Mouse (Mus musculus): ENCODE measurements around the gene Zfp13. TPM values are rescaled to one million over a fixed set of nuclear protein-coding genes. Genes with fewer than 3 reads are reported as not detected.

Gene Zfp13
- polyA plus RNA-seq, 1 experiment from 2014 or later: 3.4 TPM

DNA sequence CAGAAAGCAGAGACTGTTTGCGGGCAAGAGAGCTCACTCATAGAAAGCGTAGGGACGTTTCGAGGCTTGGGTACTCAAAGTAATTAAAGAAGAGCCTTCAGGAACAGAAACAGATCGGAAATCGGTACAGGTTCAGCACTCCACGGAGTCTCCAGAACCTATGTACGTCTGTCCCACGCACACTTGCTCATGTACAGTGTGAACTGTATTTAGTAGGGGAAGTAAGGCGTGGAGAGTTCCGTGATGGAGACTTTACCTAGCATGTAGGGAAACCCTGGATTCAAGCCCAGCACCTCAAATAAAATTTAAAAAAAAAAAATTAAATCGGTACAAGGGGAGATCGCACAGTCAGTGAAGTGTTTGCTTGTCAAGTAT lies 6.4 kb downstream of the Zfp13 start:
- ATAC-seq: peak; percentile 64
- 10% methylated on average over 13 of the region's 13 CpGs for WGBS
- no peak for TF ChIP-seq CTCF (IDR thresholded peaks at IDR 0.05; ENCODE audit: low read depth)

GRCm38 (mm10) chr17:23592208-23592925 lies 6.9 kb downstream of the Zfp13 start:
- no peaks in the 10 kb centered on the region for H3K36me3 ChIP-seq (ENCODE audit: control insufficient read depth, insufficient read depth)
- H3K9ac ChIP-seq (ENCODE audit: low read depth, low read length): peak overlapping the region; percentile 52; the same call in 1 of the 2 replicates
- H3K27me3 ChIP-seq (replicated peaks; ENCODE audit: control insufficient read depth, insufficient read depth, low read length): no peaks in the 10 kb centered on the region
- no peak for TF ChIP-seq CTCF (IDR thresholded peaks at IDR 0.05; ENCODE audit: low read depth)
- H3K4me1 ChIP-seq (replicated peaks; ENCODE audit: control insufficient read depth, insufficient read depth, low read length): 0 out of 2 replicates have a peak, but pooled peaks cover 2% of the 10 kb centered on the region
- H3K4me2 ChIP-seq (replicated peaks; ENCODE audit: low read depth): peak overlapping the region; percentile 82
- no peaks in the 10 kb centered on the region for H3K9me3 ChIP-seq (ENCODE audit: control insufficient read depth)
- 7% methylated on average over 34 of the region's 34 CpGs for WGBS
- peak; percentile 100 for ATAC-seq
- H3K4me3 ChIP-seq (ENCODE audit: low read depth, low read length): peak overlapping the region; percentile 46
- H3K27ac ChIP-seq (ENCODE audit: low read depth, low read length): no peak overlapping the region

More for the DNA sequence above, 6.4 kb downstream of the Zfp13 start:
- H3K4me3 ChIP-seq (ENCODE audit: low read depth, low read length): peak overlapping the region; percentile 46
- H3K27me3 ChIP-seq (replicated peaks; ENCODE audit: control insufficient read depth, insufficient read depth, low read length): no peaks in the 10 kb centered on the region
- no peaks in the 10 kb centered on the region for H3K9me3 ChIP-seq (ENCODE audit: control insufficient read depth)
- no peak overlapping the region for H3K27ac ChIP-seq (ENCODE audit: low read depth, low read length)
- H3K4me2 ChIP-seq (replicated peaks; ENCODE audit: low read depth): peak overlapping the region; percentile 82
- H3K36me3 ChIP-seq (ENCODE audit: control insufficient read depth, insufficient read depth): no peaks in the 10 kb centered on the region
- 0 out of 2 replicates have a peak, but pooled peaks cover 2% of the 10 kb centered on the region for H3K4me1 ChIP-seq (replicated peaks; ENCODE audit: control insufficient read depth, insufficient read depth, low read length)
- H3K9ac ChIP-seq (ENCODE audit: low read depth, low read length): peak overlapping the region; percentile 52; the same call in 1 of the 2 replicates

DNA sequence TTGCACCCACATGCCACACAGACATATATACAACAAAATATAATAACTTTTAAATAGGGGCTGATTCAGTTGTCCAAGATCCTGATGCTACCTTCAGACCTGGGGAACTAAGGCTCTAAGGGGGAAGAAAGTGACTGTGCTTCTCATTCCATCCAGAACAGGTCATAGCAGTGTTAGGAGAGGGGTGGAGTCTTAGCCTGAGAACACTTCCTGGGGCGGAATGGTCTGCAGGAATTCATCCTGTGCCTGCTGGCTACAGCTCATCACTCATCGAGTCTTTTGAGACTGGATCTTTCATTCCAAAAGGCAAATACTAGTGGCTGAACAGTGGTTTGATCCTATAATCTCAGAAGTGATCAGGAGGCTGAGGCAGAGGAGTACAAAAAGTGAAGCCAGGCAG lies 12.0 kb downstream of the Zfp13 start:
- 64% methylated on average over 2 of the region's 2 CpGs for WGBS
- Histone ChIP-seq H3K9me3 (ENCODE audit: control insufficient read depth) (no peaks in the 10 kb centered on the region), H3K27ac (ENCODE audit: low read depth, low read length) (no peak overlapping the region), H3K9ac (ENCODE audit: low read depth, low read length) (no peak overlapping the region), H3K4me2 (replicated peaks; ENCODE audit: low read depth) (no peak overlapping the region), H3K4me3 (ENCODE audit: low read depth, low read length) (no peak overlapping the region), H3K36me3 (ENCODE audit: control insufficient read depth, insufficient read depth) (no peaks in the 10 kb centered on the region), H3K4me1 (replicated peaks; ENCODE audit: control insufficient read depth, insufficient read depth, low read length) (0 out of 2 replicates have a peak, but pooled peaks cover 2% of the 10 kb centered on the region), H3K27me3 (replicated peaks; ENCODE audit: control insufficient read depth, insufficient read depth, low read length) (no peaks in the 10 kb centered on the region)
- no peak for TF ChIP-seq CTCF (IDR thresholded peaks at IDR 0.05; ENCODE audit: low read depth)
- ATAC-seq: no peak

GRCm38 (mm10) chr17:23585721-23586491 lies 13.4 kb downstream of the Zfp13 start:
- no peaks in the 10 kb centered on the region for H3K4me1 ChIP-seq (replicated peaks; ENCODE audit: control insufficient read depth, insufficient read depth, low read length)
- peak overlapping the region; percentile 52 for H3K9ac ChIP-seq (ENCODE audit: low read depth, low read length)
- H3K27me3 ChIP-seq (replicated peaks; ENCODE audit: control insufficient read depth, insufficient read depth, low read length): no peaks in the 10 kb centered on the region
- H3K9me3 ChIP-seq (ENCODE audit: control insufficient read depth): no peaks in the 10 kb centered on the region
- TF ChIP-seq CTCF (IDR thresholded peaks at IDR 0.05; ENCODE audit: low read depth): no peak
- peak overlapping the region; percentile 68 for H3K4me3 ChIP-seq (ENCODE audit: low read depth, low read length)
- peak; percentile 72 for ATAC-seq
- peaks cover 2% of the 10 kb centered on the region; the same call in 1 of the 2 replicates for H3K36me3 ChIP-seq (ENCODE audit: control insufficient read depth, insufficient read depth)
- under 1% methylated on average over 22 of the region's 22 CpGs for WGBS
- H3K27ac ChIP-seq (ENCODE audit: low read depth, low read length): no peak overlapping the region
- H3K4me2 ChIP-seq (replicated peaks; ENCODE audit: low read depth): peak overlapping the region; percentile 84

DNA sequence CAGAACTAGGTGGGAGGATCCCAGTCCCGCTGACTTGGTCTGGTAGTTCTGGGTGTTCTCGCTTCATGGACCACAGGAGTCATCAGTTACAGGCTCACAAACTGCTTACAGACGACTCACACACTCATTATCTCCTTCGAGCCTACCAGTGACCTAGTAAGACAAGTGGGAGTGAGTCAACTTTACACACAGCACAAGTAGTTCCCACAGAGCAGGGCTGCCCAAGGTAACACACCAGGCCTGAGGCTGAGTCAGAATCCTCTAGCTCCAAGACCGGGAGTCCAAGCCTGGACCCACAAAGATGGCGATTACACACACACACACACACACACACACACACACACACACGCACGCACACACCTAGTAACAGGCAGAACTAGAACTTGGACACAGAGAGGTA lies 14.5 kb downstream of the Zfp13 start:
- no peak overlapping the region for H3K9ac ChIP-seq (ENCODE audit: low read depth, low read length)
- no peak for TF ChIP-seq CTCF (IDR thresholded peaks at IDR 0.05; ENCODE audit: low read depth)
- no peaks in the 10 kb centered on the region for H3K27me3 ChIP-seq (replicated peaks; ENCODE audit: control insufficient read depth, insufficient read depth, low read length)
- ATAC-seq: no peak
- peaks cover 8% of the 10 kb centered on the region; the same call in 1 of the 2 replicates for H3K36me3 ChIP-seq (ENCODE audit: control insufficient read depth, insufficient read depth)
- H3K27ac ChIP-seq (ENCODE audit: low read depth, low read length): no peak overlapping the region
- H3K4me3 ChIP-seq (ENCODE audit: low read depth, low read length): no peak overlapping the region
- WGBS: 72% methylated on average over 8 of the region's 8 CpGs
- no peaks in the 10 kb centered on the region for H3K4me1 ChIP-seq (replicated peaks; ENCODE audit: control insufficient read depth, insufficient read depth, low read length)
- H3K9me3 ChIP-seq (ENCODE audit: control insufficient read depth): no peaks in the 10 kb centered on the region
- peak overlapping the region; percentile 84 for H3K4me2 ChIP-seq (replicated peaks; ENCODE audit: low read depth)

GRCm38 (mm10) chr17:23575951-23576552 lies 23.2 kb downstream of the Zfp13 start:
- 96% methylated on average over 38 of the region's 38 CpGs for WGBS
- Histone ChIP-seq H3K36me3 (ENCODE audit: control insufficient read depth, insufficient read depth) (peaks cover 41% of the 10 kb centered on the region; the same call in 1 of the 2 replicates), H3K9me3 (ENCODE audit: control insufficient read depth) (no peaks in the 10 kb centered on the region), H3K4me3 (ENCODE audit: low read depth, low read length) (no peak overlapping the region), H3K4me1 (replicated peaks; ENCODE audit: control insufficient read depth, insufficient read depth, low read length) (no peaks in the 10 kb centered on the region), H3K4me2 (replicated peaks; ENCODE audit: low read depth) (no peak overlapping the region), H3K9ac (ENCODE audit: low read depth, low read length) (no peak overlapping the region), H3K27me3 (replicated peaks; ENCODE audit: control insufficient read depth, insufficient read depth, low read length) (no peaks in the 10 kb centered on the region), H3K27ac (ENCODE audit: low read depth, low read length) (no peak overlapping the region; the same call in 1 of the 2 replicates)
- no peak for TF ChIP-seq CTCF (IDR thresholded peaks at IDR 0.05; ENCODE audit: low read depth)
- no peak for ATAC-seq
